Mouse (Mus musculus): ENCODE results near the gene Pskh1. TPM values are rescaled to one million over a fixed set of nuclear protein-coding genes. Genes with fewer than 3 reads are reported as not detected.

The Pskh1 gene
- polyA plus RNA-seq, 1 experiment from 2014 or later = 13.6 TPM

- H3K4me3 ChIP-seq (ENCODE audit: low read depth, low read length) = no peak overlapping the region
- H3K9ac ChIP-seq (ENCODE audit: low read length) = peak overlapping the region; percentile 66
- H3K27me3 ChIP-seq (ENCODE audit: control insufficient read depth, insufficient read depth, low read length) = peaks cover 20% of the 10 kb centered on the region
- WGBS = 74% methylated on average over 12 of the region's 12 CpGs
- H3K9me3 ChIP-seq (ENCODE audit: control insufficient read depth, low read length) = no peaks in the 10 kb centered on the region
- no peaks in the 10 kb centered on the region for H3K36me3 ChIP-seq (ENCODE audit: control insufficient read depth, insufficient read depth, low read length)
- peaks cover 6% of the 10 kb centered on the region for H3K4me1 ChIP-seq (ENCODE audit: control insufficient read depth, insufficient read depth, low read length)
- peak overlapping the region; percentile 74 for H3K4me2 ChIP-seq
- H3K27ac ChIP-seq (ENCODE audit: low read depth, low read length) = no peak overlapping the region
- ATAC-seq (ENCODE audit: low FRiP score) (no peak), DNase-seq (ENCODE audit: low spot score, missing footprints) (no peak)
Observed at GRCm38 (mm10) chr8:105964506-105965265, 64.4 kb downstream of the Pskh1 start.

GRCm38 (mm10) chr8:105965266-105965904 lies 65.1 kb downstream of the Pskh1 start:
- H3K4me1 ChIP-seq (ENCODE audit: control insufficient read depth, insufficient read depth, low read length) = peaks cover 6% of the 10 kb centered on the region
- peaks cover 20% of the 10 kb centered on the region for H3K27me3 ChIP-seq (ENCODE audit: control insufficient read depth, insufficient read depth, low read length)
- ATAC-seq (ENCODE audit: low FRiP score) (peak; percentile 71), DNase-seq (ENCODE audit: low spot score, missing footprints) (peak; percentile 91)
- no peaks in the 10 kb centered on the region for H3K9me3 ChIP-seq (ENCODE audit: control insufficient read depth, low read length)
- no peaks in the 10 kb centered on the region for H3K36me3 ChIP-seq (ENCODE audit: control insufficient read depth, insufficient read depth, low read length)
- WGBS = 3% methylated on average over 39 of the region's 40 CpGs
- peak overlapping the region; percentile 74 for H3K4me2 ChIP-seq
- H3K9ac ChIP-seq (ENCODE audit: low read length) = peak overlapping the region; percentile 66
- H3K4me3 ChIP-seq (ENCODE audit: low read depth, low read length) = peak overlapping the region; percentile 52
- H3K27ac ChIP-seq (ENCODE audit: low read depth, low read length) = no peak overlapping the region

DNA sequence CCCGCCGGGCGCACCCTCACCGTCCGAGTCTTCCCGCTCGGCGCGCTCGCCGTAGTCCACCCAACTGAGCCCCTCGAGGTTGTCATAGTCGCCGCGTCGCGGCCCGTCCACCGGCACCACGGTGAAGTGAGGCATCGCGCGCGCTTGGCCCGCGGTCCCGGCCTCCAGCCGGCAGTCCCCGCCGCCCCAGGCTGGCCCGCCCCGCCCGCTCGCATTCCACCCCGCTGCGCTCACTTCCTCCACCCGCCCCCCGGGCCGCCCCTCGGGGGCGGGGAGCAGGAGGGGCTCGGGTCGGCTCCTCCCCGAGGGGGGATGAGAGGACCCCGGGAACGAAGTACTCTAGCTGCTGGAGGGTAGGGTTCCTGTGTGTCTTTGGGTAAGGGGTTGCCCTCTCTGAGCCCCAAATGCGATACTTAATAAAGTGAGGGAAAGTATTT lies 65.7 kb downstream of the Pskh1 start, which contains the start of gene Slc12a4:
TSS of gene Slc12a4 (minus strand) at position 193 of the 437 bp plus-strand sequence.
- H3K36me3 ChIP-seq (ENCODE audit: control insufficient read depth, insufficient read depth, low read length) = no peaks in the 10 kb centered on the region
- peak within 1 kb of the TSS; percentile 74 for H3K4me2 ChIP-seq
- peaks cover 20% of the 10 kb centered on the region for H3K27me3 ChIP-seq (ENCODE audit: control insufficient read depth, insufficient read depth, low read length)
- peak within 1 kb of the TSS; percentile 66 for H3K9ac ChIP-seq (ENCODE audit: low read length)
- WGBS = under 1% methylated on average over 42 of the region's 47 CpGs
- H3K4me1 ChIP-seq (ENCODE audit: control insufficient read depth, insufficient read depth, low read length) = peaks cover 6% of the 10 kb centered on the region
- H3K4me3 ChIP-seq (ENCODE audit: low read depth, low read length) = peak within 1 kb of the TSS; percentile 52
- no peaks in the 10 kb centered on the region for H3K9me3 ChIP-seq (ENCODE audit: control insufficient read depth, low read length)
- peak; percentile 88 for ATAC-seq (ENCODE audit: low FRiP score)
- H3K27ac ChIP-seq (ENCODE audit: low read depth, low read length) = no peak within 1 kb of the TSS
- DNase-seq (ENCODE audit: low spot score, missing footprints) = peak; percentile 94

GRCm38 (mm10) chr8:105966692-105967311 lies 66.6 kb downstream of the Pskh1 start:
- no peak overlapping the region for H3K27ac ChIP-seq (ENCODE audit: low read depth, low read length)
- ATAC-seq (ENCODE audit: low FRiP score) = no peak
- no peak overlapping the region for H3K4me3 ChIP-seq (ENCODE audit: low read depth, low read length)
- DNase-seq (ENCODE audit: low spot score, missing footprints) = peak; percentile 93
- H3K4me2 ChIP-seq = no peak overlapping the region; the same call in 1 of the 2 replicates
- H3K4me1 ChIP-seq (ENCODE audit: control insufficient read depth, insufficient read depth, low read length) = peaks cover 6% of the 10 kb centered on the region
- no peaks in the 10 kb centered on the region for H3K9me3 ChIP-seq (ENCODE audit: control insufficient read depth, low read length)
- peaks cover 20% of the 10 kb centered on the region for H3K27me3 ChIP-seq (ENCODE audit: control insufficient read depth, insufficient read depth, low read length)
- H3K9ac ChIP-seq (ENCODE audit: low read length) = no peak overlapping the region
- 10% methylated on average over 19 of the region's 19 CpGs for WGBS
- no peaks in the 10 kb centered on the region for H3K36me3 ChIP-seq (ENCODE audit: control insufficient read depth, insufficient read depth, low read length)

GRCm38 (mm10) chr8:105969367-105969766 lies 69.1 kb downstream of the Pskh1 start:
- DNase-seq (ENCODE audit: low spot score, missing footprints) (no peak), ATAC-seq (ENCODE audit: low FRiP score) (no peak)
- H3K36me3 ChIP-seq (ENCODE audit: control insufficient read depth, insufficient read depth, low read length) = no peaks in the 10 kb centered on the region
- no peak overlapping the region for H3K27ac ChIP-seq (ENCODE audit: low read depth, low read length)
- no peak overlapping the region for H3K4me2 ChIP-seq
- H3K4me1 ChIP-seq (ENCODE audit: control insufficient read depth, insufficient read depth, low read length) = peaks cover 6% of the 10 kb centered on the region
- H3K4me3 ChIP-seq (ENCODE audit: low read depth, low read length) = no peak overlapping the region
- no peak overlapping the region for H3K9ac ChIP-seq (ENCODE audit: low read length)
- peaks cover 20% of the 10 kb centered on the region for H3K27me3 ChIP-seq (ENCODE audit: control insufficient read depth, insufficient read depth, low read length)
- 85% methylated on average over 1 of the region's 1 CpGs for WGBS
- no peaks in the 10 kb centered on the region for H3K9me3 ChIP-seq (ENCODE audit: control insufficient read depth, low read length)

- Histone ChIP-seq H3K9ac (ENCODE audit: low read length) (no peak overlapping the region), H3K4me3 (ENCODE audit: low read depth, low read length) (no peak overlapping the region), H3K36me3 (ENCODE audit: control insufficient read depth, insufficient read depth, low read length) (no peaks in the 10 kb centered on the region), H3K4me2 (no peak overlapping the region), H3K27me3 (ENCODE audit: control insufficient read depth, insufficient read depth, low read length) (peaks cover 8% of the 10 kb centered on the region; the same call in 1 of the 2 replicates), H3K9me3 (ENCODE audit: control insufficient read depth, low read length) (no peaks in the 10 kb centered on the region), H3K4me1 (ENCODE audit: control insufficient read depth, insufficient read depth, low read length) (peaks cover 4% of the 10 kb centered on the region; the same call in 1 of the 2 replicates), H3K27ac (ENCODE audit: low read depth, low read length) (no peak overlapping the region)
- 83% methylated on average over 8 of the region's 8 CpGs for WGBS
- DNase-seq (ENCODE audit: low spot score, missing footprints) (no peak), ATAC-seq (ENCODE audit: low FRiP score) (no peak)
Observed at GRCm38 (mm10) chr8:105971019-105971720, 70.9 kb downstream of the Pskh1 start.

DNA sequence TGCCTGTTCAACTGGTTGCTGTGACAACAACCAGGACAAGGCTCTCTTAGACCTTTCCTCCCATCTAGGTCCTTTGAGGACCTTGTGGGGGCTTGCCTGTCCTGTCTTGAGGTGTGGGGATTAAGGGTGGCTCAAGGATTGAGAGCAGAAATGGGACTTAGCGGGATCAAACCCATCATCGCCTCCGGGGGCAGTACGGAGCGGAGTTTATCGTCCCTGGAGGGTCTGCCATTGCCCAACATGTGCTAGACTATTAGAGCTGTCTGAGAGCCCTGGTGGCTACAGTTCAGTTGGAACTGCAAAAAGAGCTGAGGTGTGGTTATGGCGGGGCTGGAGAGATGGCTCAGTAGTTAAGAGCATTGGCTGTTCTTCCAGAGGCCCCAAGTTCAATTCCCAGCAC lies 75.1 kb downstream of the Pskh1 start:
- WGBS = 62% methylated on average over 7 of the region's 7 CpGs
- Histone ChIP-seq H3K4me3 (ENCODE audit: low read depth, low read length) (no peak overlapping the region), H3K27me3 (ENCODE audit: control insufficient read depth, insufficient read depth, low read length) (no peaks in the 10 kb centered on the region), H3K9me3 (ENCODE audit: control insufficient read depth, low read length) (no peaks in the 10 kb centered on the region), H3K4me2 (no peak overlapping the region), H3K27ac (ENCODE audit: low read depth, low read length) (no peak overlapping the region), H3K36me3 (ENCODE audit: control insufficient read depth, insufficient read depth, low read length) (no peaks in the 10 kb centered on the region), H3K4me1 (ENCODE audit: control insufficient read depth, insufficient read depth, low read length) (no peaks in the 10 kb centered on the region), H3K9ac (ENCODE audit: low read length) (no peak overlapping the region)
- DNase-seq (ENCODE audit: low spot score, missing footprints) = no peak
- ATAC-seq (ENCODE audit: low FRiP score) = no peak

- DNase-seq (ENCODE audit: low spot score, missing footprints) (no peak), ATAC-seq (ENCODE audit: low FRiP score) (no peak)
- Histone ChIP-seq H3K9me3 (ENCODE audit: control insufficient read depth, low read length) (no peaks in the 10 kb centered on the region), H3K27me3 (ENCODE audit: control insufficient read depth, insufficient read depth, low read length) (no peaks in the 10 kb centered on the region), H3K9ac (ENCODE audit: low read length) (no peak within 1 kb of the TSS), H3K4me3 (ENCODE audit: low read depth, low read length) (no peak within 1 kb of the TSS), H3K4me1 (ENCODE audit: control insufficient read depth, insufficient read depth, low read length) (no peaks in the 10 kb centered on the region), H3K36me3 (ENCODE audit: control insufficient read depth, insufficient read depth, low read length) (no peaks in the 10 kb centered on the region), H3K4me2 (no peak within 1 kb of the TSS), H3K27ac (ENCODE audit: low read depth, low read length) (no peak within 1 kb of the TSS)
- WGBS = 95% methylated on average over 15 of the region's 15 CpGs
Observed at GRCm38 (mm10) chr8:105979325-105979724, 79.1 kb downstream of the Pskh1 start, which contains the start of gene Dpep3. Gene Dpep3 (minus strand): TSS chr8:105979429.

Data from midbrain, embryonic 11.5 days (tissue).